Mouse (Mus musculus) mesoderm, embryonic 11.5 days (tissue): ENCODE measurements at regions not wholly inside any gene's neighbourhood (a gene's known extent, or its start where the extent isn't known, plus 50 kb on each side); places are given as distances from the start of the nearest gene placed in this dataset.

Experiments
- DNase-seq: peaks from one replicate; pipeline ENCODE4 v3.0.0-alpha.2; 2012; ENCODE audit warnings: low read depth, low spot score

GRCm38 (mm10) chr5:51922973-51923372, 267.3 kb downstream of the Dhx15 start:
- no peak for DNase-seq

DNA sequence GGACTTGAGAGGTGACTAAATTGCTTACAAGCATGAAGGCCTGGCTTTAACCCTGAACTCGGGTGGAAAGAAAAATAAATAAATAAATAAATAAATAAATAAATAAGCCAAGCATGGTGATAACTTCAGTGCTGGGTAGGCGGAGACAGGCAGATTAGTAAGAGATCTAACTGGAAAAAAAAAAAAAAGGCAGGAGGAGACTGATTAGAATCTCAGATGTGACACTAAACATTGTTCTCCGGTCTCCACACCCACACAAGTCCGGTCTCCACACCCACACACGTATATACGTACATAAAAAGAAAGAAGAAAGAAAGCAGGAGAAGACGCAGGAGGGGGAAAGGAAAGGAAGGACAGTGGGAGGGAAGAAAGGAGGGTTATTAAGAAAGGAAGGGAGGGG, 267.8 kb downstream of the Dhx15 start:
- DNase-seq: no peak

GRCm38 (mm10) chr5:51917812-51918448, 272.4 kb downstream of the Dhx15 start:
- DNase-seq: peak; percentile 9

DNA sequence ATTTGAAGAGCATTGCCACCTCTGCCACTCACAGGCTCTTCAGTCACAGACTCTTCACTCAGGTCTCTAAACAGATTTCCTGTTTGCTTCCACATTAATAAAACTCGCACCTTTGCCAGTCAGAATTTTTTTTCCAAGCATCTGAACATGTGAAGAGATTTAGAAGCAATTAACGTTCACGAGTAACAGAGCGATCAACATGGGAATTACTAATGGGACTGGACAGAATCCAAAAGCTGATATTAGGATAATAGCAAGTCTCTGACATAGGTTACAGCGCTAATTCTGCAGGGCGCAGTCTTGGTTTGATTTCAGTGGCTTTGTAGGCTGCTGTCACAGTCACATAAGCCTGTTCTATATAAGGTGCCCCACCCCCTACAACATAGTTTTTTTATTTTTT, 275.6 kb downstream of the Dhx15 start:
- no peak for DNase-seq

DNA sequence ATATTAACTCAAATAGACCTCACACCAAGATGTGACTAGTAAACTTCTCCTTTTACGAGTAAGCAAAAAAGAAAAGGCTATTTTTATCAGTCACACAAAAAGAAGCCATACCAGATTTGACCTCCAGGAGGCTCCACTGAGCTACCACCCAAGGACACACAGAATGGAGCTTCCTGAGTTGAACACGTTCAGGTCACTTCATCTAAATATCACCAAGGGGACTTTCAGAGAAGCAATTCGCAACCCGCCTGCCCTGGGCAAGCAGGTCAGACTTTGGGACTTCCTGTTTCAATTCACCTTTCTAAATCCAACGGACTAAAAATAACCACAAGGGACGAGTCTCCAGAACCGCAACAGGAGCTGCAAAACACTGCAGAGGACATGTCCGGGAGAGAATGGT, 281.5 kb downstream of the Dhx15 start:
- DNase-seq: peak; percentile 7

DNA sequence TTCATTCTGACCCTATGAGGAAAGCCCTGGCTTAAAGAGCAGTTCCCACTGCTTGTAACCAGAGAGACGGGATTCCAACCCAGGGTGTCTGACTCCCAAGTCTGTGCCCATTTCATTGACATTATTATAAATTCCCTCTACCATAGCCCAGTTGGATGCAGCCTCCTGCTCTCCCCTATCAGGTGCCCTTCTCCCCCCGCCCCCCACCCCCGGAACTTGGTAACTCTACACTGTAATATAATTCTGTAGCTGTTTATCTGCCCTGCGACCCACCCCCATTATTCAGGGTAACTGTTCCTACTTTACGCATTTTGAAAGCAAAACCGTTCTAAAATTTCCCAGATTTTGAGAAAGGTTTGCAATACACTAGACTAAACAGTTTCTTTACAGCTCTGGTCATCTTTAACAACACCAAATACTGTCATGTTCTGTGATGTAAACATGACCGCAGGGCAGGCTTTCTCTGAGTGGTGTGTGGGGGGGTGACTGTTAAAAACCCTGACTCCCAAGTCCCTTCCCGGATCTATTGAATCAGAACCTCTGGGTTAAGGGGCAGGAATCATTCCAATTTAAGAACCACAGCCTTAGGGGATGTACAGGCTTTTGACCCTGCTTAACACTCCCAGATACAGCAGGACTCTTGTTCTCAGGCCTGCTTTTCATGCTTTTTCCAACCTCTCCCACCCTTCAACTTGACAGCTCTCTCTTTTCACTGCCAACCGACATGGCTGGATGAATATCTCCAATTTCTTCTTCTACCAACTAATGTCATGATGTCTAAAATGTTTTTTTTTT, 283.8 kb downstream of the Dhx15 start:
- peak; percentile 36 for DNase-seq

DNA sequence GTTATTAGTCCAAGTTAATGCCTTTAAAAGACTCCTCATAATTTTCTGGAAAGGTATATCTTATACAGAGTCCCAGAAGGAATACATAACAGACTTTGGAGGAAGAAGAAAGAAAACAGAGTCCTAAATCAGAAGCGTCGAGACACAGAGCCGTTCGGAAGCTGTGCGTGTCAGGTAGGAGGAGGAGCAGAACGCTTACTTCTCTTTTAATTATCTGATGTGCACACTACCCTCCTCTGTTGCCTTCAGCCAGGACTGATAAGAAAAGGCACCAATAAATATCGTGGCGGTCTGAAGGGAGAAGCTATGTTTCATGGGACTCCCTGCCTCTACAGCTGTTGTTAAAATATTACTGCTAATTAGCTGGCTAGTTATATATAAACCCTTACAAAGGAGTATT, 296.2 kb downstream of the Dhx15 start:
- DNase-seq: no peak

- no peak for DNase-seq
Observed at GRCm38 (mm10) chr5:51891341-51891740, 299.0 kb downstream of the Dhx15 start.

DNA sequence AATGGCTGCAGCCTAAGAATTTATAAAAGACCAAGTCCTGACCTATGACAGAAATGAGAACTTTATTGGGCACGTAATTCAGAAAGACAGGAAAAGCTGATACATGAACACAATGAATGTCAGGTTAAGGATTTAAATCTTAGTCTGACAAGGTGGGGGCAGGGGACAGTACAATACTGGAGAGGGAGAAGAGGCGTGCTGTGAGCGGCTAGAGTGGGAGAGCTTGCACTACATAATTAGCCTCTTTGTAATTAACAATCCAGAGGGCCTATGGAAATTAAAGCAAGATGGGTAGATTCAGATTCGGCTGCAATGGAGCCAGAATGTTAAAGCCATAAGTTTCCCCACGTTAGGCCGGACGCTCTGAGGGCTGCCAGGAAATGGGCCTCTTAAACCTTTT, 301.9 kb downstream of the Dhx15 start:
- peak; percentile 14 for DNase-seq

DNA sequence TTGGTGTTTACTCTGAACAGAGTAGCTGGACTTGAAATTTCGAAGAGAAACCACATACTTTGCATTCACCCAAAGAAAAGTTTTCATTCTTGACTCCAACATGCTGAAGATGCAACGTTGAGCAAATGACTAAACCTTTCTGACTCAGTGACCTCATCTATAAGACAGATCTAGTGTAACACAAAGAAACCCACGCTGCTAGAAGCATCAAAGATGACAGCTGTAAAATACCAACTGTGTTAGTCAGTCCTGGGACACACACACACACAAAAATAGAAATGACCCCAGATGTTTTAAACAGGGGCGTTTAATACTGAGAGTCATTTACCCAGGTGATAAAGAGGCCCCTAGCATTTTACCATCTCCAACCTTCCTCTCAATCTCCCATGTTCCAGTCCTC, 307.7 kb downstream of the Dhx15 start:
- no peak for DNase-seq

- DNase-seq: no peak
Observed at GRCm38 (mm10) chr5:51882173-51882572, 308.1 kb downstream of the Dhx15 start.

GRCm38 (mm10) chr5:51876846-51877245, 309.3 kb upstream of the Ppargc1a start:
- no peak for DNase-seq

GRCm38 (mm10) chr5:51873571-51873970, 306.0 kb upstream of the Ppargc1a start:
- peak; percentile 61 for DNase-seq

GRCm38 (mm10) chr5:51871735-51872134, 304.2 kb upstream of the Ppargc1a start:
- DNase-seq: no peak

GRCm38 (mm10) chr5:51868223-51868713, 300.7 kb upstream of the Ppargc1a start:
- no peak for DNase-seq

DNA sequence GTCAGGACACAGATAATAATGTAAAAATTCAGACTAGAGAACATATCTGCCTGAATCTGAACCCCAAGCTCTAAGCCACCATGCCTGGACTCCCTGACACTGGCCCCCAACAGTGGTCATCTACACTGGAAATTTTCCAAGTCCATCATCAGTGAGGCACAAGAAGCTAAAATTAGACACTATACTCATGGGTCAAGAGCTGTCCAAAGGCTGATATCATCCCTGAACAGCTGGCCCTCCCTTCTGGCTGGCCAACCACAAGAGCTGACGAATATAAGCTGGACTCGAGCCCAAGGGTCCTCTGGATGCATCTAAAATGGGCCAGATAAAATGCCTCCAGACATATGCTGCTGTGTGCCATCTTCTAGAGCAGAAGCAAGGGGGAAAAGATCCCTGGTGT, 298.5 kb upstream of the Ppargc1a start:
- DNase-seq: no peak

DNA sequence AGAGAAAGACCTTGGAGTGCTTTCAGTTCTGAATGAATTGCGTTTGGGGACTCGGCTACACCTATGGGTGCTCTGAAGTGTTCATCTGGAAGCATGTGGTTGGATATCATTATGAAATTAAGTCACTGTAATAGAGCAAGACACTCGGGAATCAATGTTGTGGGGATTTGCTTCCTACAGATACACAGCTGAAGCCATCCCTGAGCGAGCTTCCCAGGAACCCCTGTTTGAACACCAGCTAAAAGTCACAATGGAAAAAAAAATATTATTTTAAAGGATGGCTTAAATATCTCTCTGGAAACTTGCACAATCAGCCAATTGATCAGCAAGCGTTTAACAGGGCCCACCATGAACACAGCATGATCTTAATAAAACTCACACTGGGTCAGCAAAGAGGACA, 293.0 kb upstream of the Ppargc1a start:
- no peak for DNase-seq

DNA sequence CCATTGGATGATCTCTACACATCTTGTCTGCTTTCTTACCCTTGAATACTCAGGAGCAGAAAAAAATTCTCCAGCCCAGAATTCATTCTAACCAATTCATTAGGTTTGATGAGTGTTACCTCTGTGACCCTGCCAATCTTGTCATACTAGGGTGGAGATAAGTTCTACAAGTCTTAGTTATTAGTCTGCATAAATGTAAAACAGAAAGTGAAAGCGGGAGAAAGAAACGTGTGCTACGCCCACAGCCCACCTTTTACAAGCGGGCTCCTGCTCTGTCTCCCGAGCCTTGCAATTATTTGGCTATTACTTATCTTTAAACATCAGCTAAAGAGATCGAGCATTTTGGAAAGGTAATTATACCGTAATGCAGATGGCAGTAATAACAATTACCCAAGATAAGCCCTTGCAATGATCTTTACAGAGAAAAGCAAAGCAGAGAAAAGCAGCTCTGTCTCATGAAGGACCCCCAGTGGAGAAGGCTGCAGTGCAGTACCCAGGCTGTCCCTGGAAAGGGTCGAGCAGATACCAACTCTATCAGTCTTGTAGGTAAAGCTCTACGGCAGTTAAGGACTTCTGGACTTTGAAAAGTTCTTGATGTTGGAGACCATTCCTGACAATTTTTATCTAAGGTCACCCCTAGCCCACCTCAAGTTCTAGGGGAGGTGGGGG, 286.1 kb upstream of the Ppargc1a start:
- DNase-seq: no peak

GRCm38 (mm10) chr5:51850091-51850490, 282.6 kb upstream of the Ppargc1a start:
- DNase-seq: no peak

DNA sequence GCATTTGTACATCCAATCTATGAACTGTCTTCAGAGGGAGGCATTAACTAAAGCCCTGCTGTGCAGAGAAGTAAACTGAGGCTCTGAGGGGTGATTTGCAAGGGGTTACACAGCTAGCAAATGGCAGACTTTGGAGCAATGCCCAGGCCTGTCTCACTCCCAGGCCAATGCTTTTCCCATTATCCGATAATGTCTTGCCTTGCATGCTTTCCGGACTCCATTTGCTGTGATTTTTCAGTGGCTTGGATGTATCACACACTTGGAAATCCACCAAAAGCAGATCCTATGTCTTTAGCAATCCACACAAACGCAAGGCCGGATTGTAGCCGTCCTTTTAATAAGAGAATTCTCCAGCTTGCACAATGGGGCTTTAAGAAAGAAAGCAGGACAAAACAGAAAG, 281.7 kb upstream of the Ppargc1a start:
- no peak for DNase-seq

- DNase-seq: no peak
Observed at GRCm38 (mm10) chr5:51842189-51842588, 274.7 kb upstream of the Ppargc1a start.

DNA sequence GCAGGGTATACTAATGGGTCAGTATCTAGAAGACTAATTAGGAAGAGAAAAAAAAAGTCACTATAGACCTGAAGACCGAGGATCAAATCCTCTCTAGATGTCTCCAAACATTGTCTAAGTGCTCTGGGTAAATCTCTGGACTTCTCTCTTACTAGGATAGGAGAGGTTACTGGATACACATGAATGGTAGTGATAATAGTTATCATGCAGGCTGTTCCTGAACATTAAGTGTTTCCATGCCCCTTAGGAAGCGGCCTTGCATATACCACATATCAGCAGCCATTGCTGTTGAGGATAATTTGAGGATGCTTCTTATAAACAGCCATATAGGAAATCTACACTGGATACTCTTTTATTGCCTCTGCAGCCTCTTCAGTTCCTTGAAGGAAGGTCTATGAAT, 274.2 kb upstream of the Ppargc1a start:
- no peak for DNase-seq
